Mouse (Mus musculus) heart, embryonic 14.5 days (tissue): ENCODE results near the gene Ano9. TPM values are rescaled to one million over a fixed set of nuclear protein-coding genes. Genes with fewer than 3 reads are reported as not detected.
A peak's percentile ranks its signal among the peaks of the same experiment; 100 is the strongest.

Experiments used
- ATAC-seq: fragments of 200-750 bp; cut with Nextera tagmentation; 2 replicates; pipeline ENCODE4 v1.8.0; 2017; ENCODE audit warnings: low read depth, moderate TSS enrichment; ENCODE audit not compliant: insufficient number of reproducible peaks, insufficient read depth, low FRiP score
- H3K27ac ChIP-seq, 2 experiments: fragments of 200-500 bp in 1 of 2; fragments of 300-500 bp in 1 of 2; sonication (generic) in 1 of 2; replicated peaks in 1 of 2; 2 replicates each; pipeline ENCODE4 v1.5.1; 2012 to 2014; ENCODE audit warnings: low read depth in 2 of 2, low read length in 2 of 2, control low read depth in 1 of 2, mild to moderate bottlenecking in 1 of 2, mixed read lengths in 1 of 2; ENCODE audit not compliant: control insufficient read depth in 1 of 2, insufficient read depth in 1 of 2
- H3K27me3 ChIP-seq: fragments of 300-500 bp; sonication (generic); 2 replicates; pipeline ENCODE4 v1.6.1; 2014; ENCODE audit warnings: mild to moderate bottlenecking, low read length, control low read depth; ENCODE audit not compliant: control insufficient read depth, insufficient read depth
- H3K36me3 ChIP-seq: fragments of 300-500 bp; sonication (generic); 2 replicates; pipeline ENCODE4 v1.6.1; 2014; ENCODE audit warnings: mild to moderate bottlenecking, control low read depth, low read length, mixed read lengths; ENCODE audit not compliant: control insufficient read depth, insufficient read depth
- H3K4me1 ChIP-seq, 2 experiments: fragments of 200-500 bp in 1 of 2; fragments of 300-500 bp in 1 of 2; sonication (generic) in 1 of 2; 2 replicates each; pipeline ENCODE4 v1.6.1; 2012 to 2014; ENCODE audit warnings: low read length in 2 of 2, control low read depth in 1 of 2, mixed read lengths in 1 of 2; ENCODE audit not compliant: control insufficient read depth in 2 of 2, insufficient read depth in 2 of 2
- H3K4me2 ChIP-seq: fragments of 300-500 bp; sonication (generic); 2 replicates; pipeline ENCODE4 v1.6.1; 2014; ENCODE audit warnings: mild to moderate bottlenecking, low read length
- H3K4me3 ChIP-seq, 2 experiments: fragments of 200-500 bp in 1 of 2; fragments of 300-500 bp in 1 of 2; sonication (generic) in 1 of 2; 2 replicates each; pipeline ENCODE4 v1.5.1; 2012 to 2014; ENCODE audit warnings: low read length in 2 of 2, mild to moderate bottlenecking in 2 of 2, control low read depth in 1 of 2, low read depth in 1 of 2, moderate library complexity in 1 of 2; ENCODE audit not compliant: control insufficient read depth in 1 of 2, insufficient read depth in 1 of 2
- H3K9ac ChIP-seq: fragments of 300-500 bp; sonication (generic); 2 replicates; pipeline ENCODE4 v1.6.1; 2014; ENCODE audit warnings: mild to moderate bottlenecking, low read length
- H3K9me3 ChIP-seq: fragments of 300-500 bp; sonication (generic); 2 replicates; pipeline ENCODE4 v1.6.1; 2016; ENCODE audit warnings: low read length, control low read depth; ENCODE audit not compliant: control insufficient read depth
- WGBS: fragments of 180-500 bp; shearing (Covaris S2); extraction: QIAGEN DNeasy Blood & Tissue Kit; methylation state at CpG from one replicate; pipeline ENCODE4 v1.1.7; 2014; 5-methylcytosine and 5-hydroxymethylcytosine counted together
- polyA plus RNA-seq: library from polyadenylated mRNA; unstranded; fragments of >200 nt; fragmentation: Nextera tagmentation; extraction: Ambion mirVana; gene quantifications from 2 replicates; pipeline ENCODE4 v1.2.1, GENCODE M21; 2014

Ano9 gene
- polyA plus RNA-seq, result 0.34 TPM in 1 of 2 replicates, not detected in the other

GRCm38 (mm10) chr7:141117636-141118035, at the start of gene Ano9:
TSS of gene Ano9 (minus strand) at chr7:141117806.
- no peak within 1 kb of the TSS for H3K9ac ChIP-seq
- peaks cover 2 to 4% of the 10 kb centered on the region in 2 experiments; a peak in 1 of 4 replicates for H3K4me1 ChIP-seq
- WGBS, result 12% methylated on average over 9 of the region's 9 CpGs
- H3K27me3 ChIP-seq, result 0 out of 2 replicates have a peak, but pooled peaks cover 7% of the 10 kb centered on the region
- H3K4me2 ChIP-seq, result peak within 1 kb of the TSS; percentile 13; the same call in 1 of the 2 replicates
- H3K36me3 ChIP-seq, result no peaks in the 10 kb centered on the region
- H3K9me3 ChIP-seq, result no peaks in the 10 kb centered on the region
- no peak for ATAC-seq
- no peak within 1 kb of the TSS for H3K4me3 ChIP-seq
- H3K27ac ChIP-seq, result no peak within 1 kb of the TSS

- Histone ChIP-seq H3K27me3 (no peaks in the 10 kb centered on the region), H3K4me3 (no peak overlapping the region), H3K27ac (no peak overlapping the region), H3K9ac (no peak overlapping the region), H3K9me3 (no peaks in the 10 kb centered on the region), H3K36me3 (peaks cover 65% of the 10 kb centered on the region), H3K4me1 (peaks cover 6 to 14% of the 10 kb centered on the region in 2 experiments; a peak in 3 of 4 replicates), H3K4me2 (no peak overlapping the region)
- no peak for ATAC-seq
- WGBS, result 70% methylated on average over 6 of the region's 6 CpGs
Measured at GRCm38 (mm10) chr7:141164850-141165249, 47.2 kb upstream of the Ano9 start.

DNA sequence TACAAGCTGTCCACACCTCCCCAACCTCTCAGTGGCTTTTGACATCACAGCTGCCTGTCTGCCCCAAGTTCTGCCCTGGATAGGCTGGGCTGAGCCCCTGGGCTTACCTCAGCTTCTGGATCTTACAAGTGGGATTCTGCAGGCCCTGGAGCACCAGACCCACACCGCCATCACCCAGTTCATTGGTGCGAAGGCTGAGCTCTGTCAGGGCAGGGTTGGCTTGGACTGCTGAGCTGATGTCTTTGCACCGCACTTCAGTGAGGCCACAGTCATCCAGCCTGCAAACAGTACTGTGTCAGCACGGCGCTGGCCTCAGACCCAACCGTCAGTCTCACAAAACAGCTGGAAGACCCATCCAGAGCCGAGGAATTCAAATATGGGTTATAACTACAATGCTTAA, 46.8 kb upstream of the Ano9 start:
- 79% methylated on average over 7 of the region's 7 CpGs for WGBS
- 0 out of 2 replicates have a peak, but pooled peaks have one; percentile 14 for ATAC-seq
- no peak overlapping the region for H3K4me2 ChIP-seq
- no peak overlapping the region for H3K4me3 ChIP-seq
- peaks cover 6 to 14% of the 10 kb centered on the region in 2 experiments; a peak in 3 of 4 replicates for H3K4me1 ChIP-seq
- H3K36me3 ChIP-seq, result peaks cover 69% of the 10 kb centered on the region
- no peaks in the 10 kb centered on the region for H3K9me3 ChIP-seq
- no peak overlapping the region for H3K9ac ChIP-seq
- H3K27ac ChIP-seq, result no peak overlapping the region
- no peaks in the 10 kb centered on the region for H3K27me3 ChIP-seq

- WGBS, result 76% methylated on average over 9 of the region's 9 CpGs
- Histone ChIP-seq H3K27me3 (no peaks in the 10 kb centered on the region), H3K9ac (no peak overlapping the region), H3K4me2 (no peak overlapping the region), H3K4me1 (no peaks in the 10 kb centered on the region), H3K27ac (no peak overlapping the region), H3K9me3 (no peaks in the 10 kb centered on the region), H3K36me3 (peaks cover 88% of the 10 kb centered on the region), H3K4me3 (no peak overlapping the region)
- no peak for ATAC-seq
Measured at GRCm38 (mm10) chr7:141155362-141155761, 37.8 kb upstream of the Ano9 start.

GRCm38 (mm10) chr7:141148639-141149038, 31.0 kb upstream of the Ano9 start:
- Histone ChIP-seq H3K36me3 (peaks cover 70% of the 10 kb centered on the region), H3K9ac (no peak overlapping the region), H3K4me3 (no peak overlapping the region), H3K27me3 (no peaks in the 10 kb centered on the region), H3K9me3 (no peaks in the 10 kb centered on the region), H3K4me1 (no peaks in the 10 kb centered on the region), H3K27ac (no peak overlapping the region), H3K4me2 (no peak overlapping the region)
- ATAC-seq, result no peak
- 81% methylated on average over 4 of the region's 4 CpGs for WGBS

DNA sequence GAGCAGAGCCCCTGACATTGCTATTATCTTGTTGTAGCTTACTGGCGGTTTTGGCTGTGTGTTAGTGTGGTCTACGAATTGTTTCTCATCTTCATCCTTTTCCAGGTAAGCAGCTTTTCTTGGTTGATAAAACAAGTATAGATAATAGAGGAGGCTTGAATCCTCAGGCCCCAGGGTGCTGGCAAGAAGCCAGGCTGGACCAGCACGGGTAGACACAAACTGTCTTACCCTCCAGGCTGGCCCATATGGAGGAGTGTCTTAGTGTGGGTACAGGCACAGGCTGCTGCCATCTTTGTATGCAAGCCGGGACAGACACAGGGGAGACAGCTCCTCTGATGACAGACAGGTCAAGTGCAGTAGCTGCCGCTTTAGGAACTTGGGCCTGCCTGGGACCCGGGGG, 29.4 kb upstream of the Ano9 start:
- H3K4me3 ChIP-seq, result no peak overlapping the region
- H3K27ac ChIP-seq, result no peak overlapping the region
- ATAC-seq, result no peak
- no peaks in the 10 kb centered on the region for H3K4me1 ChIP-seq
- no peaks in the 10 kb centered on the region for H3K9me3 ChIP-seq
- H3K4me2 ChIP-seq, result no peak overlapping the region
- H3K36me3 ChIP-seq, result peaks cover 61% of the 10 kb centered on the region
- no peak overlapping the region for H3K9ac ChIP-seq
- no peaks in the 10 kb centered on the region for H3K27me3 ChIP-seq
- WGBS, result 56% methylated on average over 6 of the region's 6 CpGs

DNA sequence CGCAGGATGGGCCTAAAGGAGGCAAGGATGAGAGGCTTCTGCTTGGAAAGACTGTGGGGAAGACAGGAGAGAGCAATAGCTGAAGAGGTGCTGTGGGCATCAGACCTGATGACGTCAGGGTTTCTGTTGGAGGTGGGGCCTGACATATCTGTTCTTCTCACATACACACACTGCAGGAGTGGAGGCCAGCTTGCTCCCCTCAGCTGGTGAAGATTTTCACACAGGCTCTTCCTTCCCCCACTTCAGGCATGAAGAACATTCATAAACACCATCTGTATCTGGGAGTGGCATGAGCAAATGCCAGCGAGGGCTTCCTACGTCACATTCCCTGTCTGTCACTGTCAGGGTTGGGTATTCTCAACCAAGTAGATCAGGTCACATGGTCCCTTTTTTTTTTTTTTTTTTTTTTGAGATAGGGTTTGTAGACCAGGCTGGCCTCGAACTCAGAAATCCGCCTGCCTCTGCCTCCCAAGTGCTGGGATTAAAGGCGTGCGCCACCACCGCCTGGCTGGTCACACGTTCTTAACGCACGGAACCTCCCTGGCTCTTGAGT, 28.5 kb upstream of the Ano9 start:
- Histone ChIP-seq H3K36me3 (peaks cover 51% of the 10 kb centered on the region), H3K4me3 (no peak overlapping the region), H3K4me1 (no peaks in the 10 kb centered on the region), H3K27ac (no peak overlapping the region), H3K4me2 (no peak overlapping the region), H3K9ac (no peak overlapping the region), H3K27me3 (no peaks in the 10 kb centered on the region), H3K9me3 (no peaks in the 10 kb centered on the region)
- WGBS, result 90% methylated on average over 12 of the region's 12 CpGs
- ATAC-seq, result no peak

- H3K27me3 ChIP-seq, result no peaks in the 10 kb centered on the region
- no peak for ATAC-seq
- no peaks in the 10 kb centered on the region for H3K4me1 ChIP-seq
- H3K4me2 ChIP-seq, result no peak overlapping the region
- no peaks in the 10 kb centered on the region for H3K9me3 ChIP-seq
- no peak overlapping the region for H3K4me3 ChIP-seq
- H3K27ac ChIP-seq, result no peak overlapping the region
- 65% methylated on average over 1 of the region's 1 CpGs for WGBS
- no peak overlapping the region for H3K9ac ChIP-seq
- peaks cover 44% of the 10 kb centered on the region for H3K36me3 ChIP-seq
Measured at GRCm38 (mm10) chr7:141145403-141145802, 27.8 kb upstream of the Ano9 start.
